Mouse (Mus musculus): ENCODE results near the gene Tiprl. TPM values are rescaled to one million over a fixed set of nuclear protein-coding genes. Genes with fewer than 3 reads are reported as not detected.

The Tiprl gene
- total and polyA plus RNA-seq, 2 experiments from 2014 or later, result 27.0 to 144 TPM

DNA sequence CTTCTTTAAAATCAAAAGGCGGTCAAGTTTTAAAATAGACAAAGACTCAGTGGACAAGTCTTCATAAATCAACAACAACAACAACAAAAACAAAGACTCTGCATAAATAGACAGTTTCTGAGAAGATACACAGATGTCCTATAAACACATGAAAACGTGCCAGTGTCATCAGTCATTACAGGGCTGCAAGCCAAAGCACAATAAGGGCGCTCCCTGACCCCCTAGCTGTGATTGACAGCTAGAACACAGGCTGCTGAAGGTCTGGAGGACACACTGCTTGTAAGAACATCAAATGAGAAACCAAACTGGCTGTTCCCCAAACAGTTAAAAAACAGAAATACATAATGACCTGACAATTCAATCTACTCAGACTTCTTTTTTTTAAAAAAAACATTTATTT lies 37.2 kb downstream of the Tiprl start:
- TF ChIP-seq CTCF (IDR thresholded peaks at IDR 0.05), result no peak
- ATAC-seq (ENCODE audit: low FRiP score) (no peak), DNase-seq (ENCODE audit: low spot score) (no peak)
- Histone ChIP-seq H3K27ac (ENCODE audit: low read depth, low read length) (no peak overlapping the region), H3K4me1 (ENCODE audit: insufficient read depth, low read length) (no peaks in the 10 kb centered on the region), H3K27me3 (ENCODE audit: insufficient read depth, low read length) (no peaks in the 10 kb centered on the region), H3K9me3 (ENCODE audit: low read length) (no peaks in the 10 kb centered on the region), H3K4me3 (ENCODE audit: low read depth, low read length) (no peak overlapping the region), H3K36me3 (ENCODE audit: insufficient read depth, low read length) (no peaks in the 10 kb centered on the region), H3K4me2 (ENCODE audit: low read depth, low read length, poor library complexity, severe bottlenecking) (no peak overlapping the region), H3K9ac (replicated peaks; ENCODE audit: low read length, poor library complexity, severe bottlenecking) (no peak overlapping the region)
- WGBS, result 79% methylated on average over 3 of the region's 3 CpGs

DNA sequence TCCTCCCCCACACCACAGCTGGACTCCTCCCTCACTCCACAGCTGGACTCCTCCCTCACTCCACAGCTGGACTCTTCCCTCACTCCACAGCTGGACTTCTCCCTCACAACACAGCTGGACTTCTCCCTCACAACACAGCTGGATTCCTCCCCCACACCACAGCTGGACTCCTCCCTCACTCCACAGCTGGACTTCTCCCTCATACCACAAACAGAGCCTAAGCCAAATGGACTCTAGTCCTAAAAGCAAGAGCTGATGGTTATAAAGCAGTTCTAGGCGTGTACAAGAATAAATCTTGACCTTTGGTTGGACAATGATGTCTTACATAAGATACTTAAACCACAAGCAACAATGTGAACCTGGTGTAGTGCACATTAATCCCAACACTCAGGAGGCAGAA lies 37.8 kb downstream of the Tiprl start:
- no peak for DNase-seq (ENCODE audit: low spot score)
- ATAC-seq (ENCODE audit: low FRiP score), result no peak
- 71% methylated on average over 1 of the region's 1 CpGs for WGBS
- H3K9ac ChIP-seq (replicated peaks; ENCODE audit: low read length, poor library complexity, severe bottlenecking), result no peak overlapping the region
- no peaks in the 10 kb centered on the region for H3K4me1 ChIP-seq (ENCODE audit: insufficient read depth, low read length)
- TF ChIP-seq CTCF (IDR thresholded peaks at IDR 0.05), result no peak
- H3K27ac ChIP-seq (ENCODE audit: low read depth, low read length), result no peak overlapping the region
- H3K27me3 ChIP-seq (ENCODE audit: insufficient read depth, low read length), result no peaks in the 10 kb centered on the region
- H3K9me3 ChIP-seq (ENCODE audit: low read length), result no peaks in the 10 kb centered on the region
- no peak overlapping the region for H3K4me3 ChIP-seq (ENCODE audit: low read depth, low read length)
- H3K36me3 ChIP-seq (ENCODE audit: insufficient read depth, low read length), result no peaks in the 10 kb centered on the region
- no peak overlapping the region for H3K4me2 ChIP-seq (ENCODE audit: low read depth, low read length, poor library complexity, severe bottlenecking)

DNA sequence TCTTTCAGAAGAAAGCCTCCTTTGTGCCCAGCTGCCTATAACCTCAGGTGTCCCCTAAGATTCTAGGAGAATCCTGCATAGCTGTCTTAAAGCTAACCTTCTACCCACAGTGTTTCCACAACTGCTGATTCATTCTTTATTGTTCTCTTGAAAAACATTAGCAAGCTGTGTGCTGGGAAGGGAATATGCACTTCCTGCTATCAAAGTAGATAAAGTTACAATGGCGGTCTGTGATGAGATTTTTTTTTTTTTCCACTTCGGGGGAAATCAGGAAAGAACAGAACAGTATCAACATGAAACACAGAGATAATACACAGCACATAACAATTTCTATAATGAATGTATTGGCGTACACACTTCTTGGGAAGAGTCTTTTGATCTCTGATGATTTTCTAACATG lies 38.9 kb downstream of the Tiprl start:
- 82% methylated on average over 3 of the region's 3 CpGs for WGBS
- Histone ChIP-seq H3K4me2 (ENCODE audit: low read depth, low read length, poor library complexity, severe bottlenecking) (no peak overlapping the region), H3K4me3 (ENCODE audit: low read depth, low read length) (no peak overlapping the region), H3K4me1 (ENCODE audit: insufficient read depth, low read length) (no peaks in the 10 kb centered on the region), H3K9me3 (ENCODE audit: low read length) (no peaks in the 10 kb centered on the region), H3K27ac (ENCODE audit: low read depth, low read length) (no peak overlapping the region), H3K9ac (replicated peaks; ENCODE audit: low read length, poor library complexity, severe bottlenecking) (no peak overlapping the region), H3K36me3 (ENCODE audit: insufficient read depth, low read length) (no peaks in the 10 kb centered on the region), H3K27me3 (ENCODE audit: insufficient read depth, low read length) (no peaks in the 10 kb centered on the region)
- no peak for ATAC-seq (ENCODE audit: low FRiP score)
- no peak for DNase-seq (ENCODE audit: low spot score)
- no peak for TF ChIP-seq CTCF (IDR thresholded peaks at IDR 0.05)

DNA sequence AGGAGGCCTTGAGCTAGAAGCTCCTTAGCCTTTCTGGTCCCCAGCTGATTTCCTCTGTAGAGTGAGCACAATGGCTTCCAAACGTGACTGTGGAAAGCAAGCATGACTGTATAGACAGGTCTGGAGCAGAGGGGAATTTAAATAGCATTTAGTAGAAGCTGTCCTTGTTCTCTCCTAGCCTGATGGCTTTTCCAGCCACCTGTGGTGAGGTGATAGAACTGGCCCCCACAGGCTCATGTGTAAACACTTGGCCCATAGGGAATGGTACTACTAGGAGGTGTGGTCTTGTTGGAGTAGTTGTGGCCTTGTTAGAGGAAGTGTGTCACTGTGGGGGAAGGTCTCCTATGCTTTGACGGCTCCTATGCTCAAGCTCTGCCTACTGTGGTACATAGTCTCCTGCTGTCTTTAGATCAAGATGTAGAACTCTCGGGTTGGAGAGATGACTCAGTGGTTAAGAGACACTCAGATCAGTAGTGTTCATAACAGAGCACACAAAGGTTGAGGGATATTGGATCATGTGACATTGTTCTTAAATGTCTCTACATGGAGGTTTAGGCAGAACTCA lies 41.3 kb downstream of the Tiprl start:
- Histone ChIP-seq H3K4me3 (ENCODE audit: low read depth, low read length) (no peak overlapping the region), H3K4me1 (ENCODE audit: insufficient read depth, low read length) (no peaks in the 10 kb centered on the region), H3K9ac (replicated peaks; ENCODE audit: low read length, poor library complexity, severe bottlenecking) (no peak overlapping the region), H3K9me3 (ENCODE audit: low read length) (no peaks in the 10 kb centered on the region), H3K27ac (ENCODE audit: low read depth, low read length) (no peak overlapping the region), H3K36me3 (ENCODE audit: insufficient read depth, low read length) (no peaks in the 10 kb centered on the region), H3K4me2 (ENCODE audit: low read depth, low read length, poor library complexity, severe bottlenecking) (no peak overlapping the region), H3K27me3 (ENCODE audit: insufficient read depth, low read length) (no peaks in the 10 kb centered on the region)
- ATAC-seq (ENCODE audit: low FRiP score), result no peak
- TF ChIP-seq CTCF (IDR thresholded peaks at IDR 0.05), result no peak
- WGBS, result 69% methylated on average over 3 of the region's 3 CpGs
- no peak for DNase-seq (ENCODE audit: low spot score)

DNA sequence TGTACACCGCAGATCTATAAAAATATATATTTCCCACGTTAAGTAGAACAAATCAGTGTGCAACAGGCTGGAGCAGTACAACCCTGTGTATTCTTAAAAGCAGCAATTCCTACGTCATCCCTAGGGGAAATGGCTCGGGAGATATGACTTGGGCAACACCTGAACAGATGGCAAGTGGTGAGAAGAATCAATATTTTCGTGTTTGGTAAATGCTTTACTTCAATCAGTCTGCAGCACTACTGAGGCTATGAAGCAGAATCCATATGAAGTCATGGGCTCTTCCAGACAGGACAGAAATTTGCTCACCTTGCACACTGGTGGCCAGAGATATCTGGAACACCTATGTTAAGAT lies 42.2 kb downstream of the Tiprl start:
- no peaks in the 10 kb centered on the region for H3K36me3 ChIP-seq (ENCODE audit: insufficient read depth, low read length)
- no peaks in the 10 kb centered on the region for H3K27me3 ChIP-seq (ENCODE audit: insufficient read depth, low read length)
- WGBS, result 16% methylated on average over 5 of the region's 5 CpGs
- H3K9me3 ChIP-seq (ENCODE audit: low read length), result no peaks in the 10 kb centered on the region
- no peak for TF ChIP-seq CTCF (IDR thresholded peaks at IDR 0.05)
- ATAC-seq (ENCODE audit: low FRiP score) (peak; percentile 53), DNase-seq (ENCODE audit: low spot score) (no peak)
- peak overlapping the region; percentile 67 for H3K4me3 ChIP-seq (ENCODE audit: low read depth, low read length)
- no peak overlapping the region for H3K27ac ChIP-seq (ENCODE audit: low read depth, low read length)
- H3K4me1 ChIP-seq (ENCODE audit: insufficient read depth, low read length), result no peaks in the 10 kb centered on the region
- H3K4me2 ChIP-seq (ENCODE audit: low read depth, low read length, poor library complexity, severe bottlenecking), result peak overlapping the region; percentile 97
- H3K9ac ChIP-seq (replicated peaks; ENCODE audit: low read length, poor library complexity, severe bottlenecking), result peak overlapping the region; percentile 52; the same call in 1 of the 2 replicates

DNA sequence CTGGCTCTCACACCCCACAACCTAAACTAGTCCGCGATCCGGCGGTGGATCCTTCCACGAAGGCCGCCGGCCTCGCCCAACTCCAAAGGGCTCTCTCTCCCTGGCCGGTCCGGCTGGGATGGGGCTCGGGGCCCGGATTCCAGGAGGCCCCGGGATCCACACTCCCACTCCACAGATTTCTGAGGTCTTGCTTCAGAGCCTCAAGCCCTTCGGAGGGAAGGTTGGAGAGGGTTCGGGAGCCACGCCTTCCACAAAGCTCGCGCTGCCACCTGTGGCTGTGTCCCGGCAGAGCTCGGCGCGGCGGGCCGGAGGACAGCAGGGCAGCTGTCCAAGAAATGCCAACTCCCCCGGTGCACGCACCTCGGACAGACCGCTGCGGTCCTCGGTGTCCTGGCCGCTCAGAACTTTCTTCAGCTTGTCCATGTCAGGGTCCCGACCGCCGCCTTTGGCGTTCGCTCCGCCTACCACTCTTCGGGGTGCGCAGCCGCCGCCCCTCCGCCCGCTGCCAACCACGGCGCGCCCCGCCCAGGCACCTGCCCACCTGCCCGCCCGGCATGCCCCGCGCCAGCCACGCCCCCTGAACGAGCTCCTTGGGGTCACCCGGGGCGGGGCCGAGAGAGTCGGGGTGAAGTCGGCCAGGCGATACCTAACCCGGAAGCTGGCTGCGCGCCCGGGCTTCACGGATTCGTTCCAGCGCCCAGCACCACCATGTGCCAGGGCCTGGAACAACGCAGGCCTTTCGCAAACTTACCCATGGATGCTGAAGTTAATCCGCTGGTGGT lies 42.7 kb downstream of the Tiprl start, which contains the start of gene Sft2d2:
Gene Sft2d2, minus strand, starts transcription at position 559 of the 782 bp plus-strand sequence.
- Histone ChIP-seq H3K4me3 (ENCODE audit: low read depth, low read length) (peak within 1 kb of the TSS; percentile 67), H3K27me3 (ENCODE audit: insufficient read depth, low read length) (no peaks in the 10 kb centered on the region), H3K9ac (replicated peaks; ENCODE audit: low read length, poor library complexity, severe bottlenecking) (peak within 1 kb of the TSS; percentile 52), H3K27ac (ENCODE audit: low read depth, low read length) (peak within 1 kb of the TSS; percentile 55; the same call in 1 of the 2 replicates), H3K4me1 (ENCODE audit: insufficient read depth, low read length) (no peaks in the 10 kb centered on the region), H3K9me3 (ENCODE audit: low read length) (no peaks in the 10 kb centered on the region), H3K4me2 (ENCODE audit: low read depth, low read length, poor library complexity, severe bottlenecking) (peak within 1 kb of the TSS; percentile 97), H3K36me3 (ENCODE audit: insufficient read depth, low read length) (no peaks in the 10 kb centered on the region)
- DNase-seq (ENCODE audit: low spot score) (peak; percentile 82), ATAC-seq (ENCODE audit: low FRiP score) (peak; percentile 90)
- under 1% methylated on average over 68 of the region's 69 CpGs for WGBS
- TF ChIP-seq CTCF (IDR thresholded peaks at IDR 0.05), result peak; percentile 52

Measured in midbrain, postnatal 0 days (tissue).